Mouse (Mus musculus) T-helper 2 cell (primary cell): ENCODE data around the gene Gpsm1.
"Not testable (repeated sequence)": the region's sequence is repeated elsewhere in the genome, so short reads cannot be mapped to it uniquely, and the experiment has no call there.

Experiments
- in situ Hi-C: fragments of 300-600 bp; cut with MboI, MseI; formaldehyde crosslinking; loops from one replicate; pipeline ENCODE4 v1.15.1; 2025; ENCODE audit warnings: high pct_unique_total_duplicates

The Gpsm1 gene

DNA sequence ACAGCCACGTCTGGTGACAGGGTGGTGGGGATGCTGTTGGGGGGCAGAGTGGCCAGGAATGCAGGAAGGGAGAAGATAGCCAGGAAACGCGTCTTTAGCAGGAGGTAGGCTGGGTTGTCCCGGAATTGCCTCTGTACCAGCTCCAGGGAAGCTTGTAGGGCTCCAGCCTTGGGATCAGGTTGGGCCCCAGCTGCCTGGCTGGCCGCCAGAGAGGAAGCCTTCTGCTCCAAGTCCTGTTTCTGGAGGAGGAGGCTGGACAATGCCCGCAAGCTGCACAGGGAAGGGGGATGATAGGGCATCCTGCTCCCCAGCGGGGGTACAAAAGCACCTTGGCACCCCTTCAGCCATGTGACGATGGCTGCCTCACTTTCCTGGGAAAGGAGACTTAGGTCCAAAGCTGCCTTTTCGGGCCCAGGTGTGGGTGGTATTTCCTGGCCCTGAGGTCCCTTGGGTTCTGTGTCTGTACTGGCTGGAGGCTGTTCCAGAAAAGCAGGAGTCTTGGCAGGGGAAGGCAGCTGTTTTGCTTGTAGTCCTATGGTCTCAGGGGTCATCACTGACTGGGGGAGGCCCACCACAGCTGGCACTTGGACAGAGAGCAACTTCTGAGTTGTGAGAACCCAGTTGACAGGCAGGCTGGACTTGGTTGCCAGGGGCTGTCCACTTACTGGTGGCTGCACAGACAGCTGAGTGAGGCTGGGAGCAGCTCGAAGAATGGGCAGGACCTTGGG, 49.6 kb downstream of the Gpsm1 start:
- in situ Hi-C loops, result no loop called here

DNA sequence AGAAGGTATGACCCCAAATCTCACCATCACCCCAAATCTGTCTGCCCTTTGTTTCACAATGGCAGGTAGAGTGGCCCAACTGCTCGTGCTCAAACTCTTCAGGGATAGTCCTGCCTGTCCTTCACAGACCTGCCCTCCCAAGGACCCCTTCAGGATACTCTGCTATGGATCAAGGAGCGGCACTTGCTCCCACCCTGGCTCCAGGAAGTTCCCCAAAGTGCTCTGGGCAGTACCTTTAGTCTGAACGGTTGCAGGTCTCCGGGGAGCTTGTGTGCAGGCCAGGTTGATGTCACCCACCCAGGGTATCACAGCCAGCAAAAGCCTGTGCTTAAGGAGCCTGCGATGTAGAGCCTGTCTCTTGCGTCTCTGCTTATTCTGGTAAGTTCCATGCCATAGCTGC, 52.6 kb downstream of the Gpsm1 start:
- in situ Hi-C loops, result no loop called here

DNA sequence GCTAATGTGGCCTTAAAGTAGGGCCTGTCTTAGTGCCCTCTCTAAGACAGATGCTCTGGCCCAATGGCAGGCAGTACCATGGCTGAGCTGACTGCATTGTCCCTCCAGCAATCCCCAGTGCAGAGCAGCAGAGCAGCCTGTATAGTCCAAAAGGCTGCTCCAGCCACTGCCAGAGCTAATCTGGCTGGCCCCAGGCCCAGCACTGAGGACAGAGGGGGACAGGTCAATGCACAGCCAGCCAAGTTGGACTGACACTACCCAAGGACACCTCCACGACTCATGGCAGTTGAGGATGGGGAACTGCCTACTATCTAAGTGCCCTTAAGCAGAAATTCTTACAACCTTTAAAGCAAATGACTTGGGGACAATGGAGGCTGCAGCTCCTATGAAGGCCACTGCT, 53.3 kb downstream of the Gpsm1 start:
- in situ Hi-C loops, result no loop called here

DNA sequence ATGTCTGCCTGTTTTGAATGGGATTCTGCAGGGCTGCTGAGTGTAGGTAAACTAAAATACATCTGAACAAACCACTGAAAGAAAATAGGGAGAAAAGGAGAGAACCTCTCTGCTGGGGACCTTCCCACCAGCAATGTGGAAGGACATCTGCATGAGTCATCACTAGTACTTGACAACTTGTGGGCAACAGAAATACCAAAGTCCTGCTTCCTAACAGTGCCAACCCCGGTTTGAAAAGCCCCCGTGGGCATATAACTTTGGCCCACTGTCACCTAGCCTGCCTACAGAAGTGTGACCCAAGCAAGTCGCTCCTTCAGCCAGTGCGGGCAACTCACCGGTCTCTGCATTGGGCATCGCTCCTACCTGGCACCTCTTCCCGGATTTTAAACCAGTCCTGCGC, 57.1 kb downstream of the Gpsm1 start:
- in situ Hi-C loops, result no loop called here

DNA sequence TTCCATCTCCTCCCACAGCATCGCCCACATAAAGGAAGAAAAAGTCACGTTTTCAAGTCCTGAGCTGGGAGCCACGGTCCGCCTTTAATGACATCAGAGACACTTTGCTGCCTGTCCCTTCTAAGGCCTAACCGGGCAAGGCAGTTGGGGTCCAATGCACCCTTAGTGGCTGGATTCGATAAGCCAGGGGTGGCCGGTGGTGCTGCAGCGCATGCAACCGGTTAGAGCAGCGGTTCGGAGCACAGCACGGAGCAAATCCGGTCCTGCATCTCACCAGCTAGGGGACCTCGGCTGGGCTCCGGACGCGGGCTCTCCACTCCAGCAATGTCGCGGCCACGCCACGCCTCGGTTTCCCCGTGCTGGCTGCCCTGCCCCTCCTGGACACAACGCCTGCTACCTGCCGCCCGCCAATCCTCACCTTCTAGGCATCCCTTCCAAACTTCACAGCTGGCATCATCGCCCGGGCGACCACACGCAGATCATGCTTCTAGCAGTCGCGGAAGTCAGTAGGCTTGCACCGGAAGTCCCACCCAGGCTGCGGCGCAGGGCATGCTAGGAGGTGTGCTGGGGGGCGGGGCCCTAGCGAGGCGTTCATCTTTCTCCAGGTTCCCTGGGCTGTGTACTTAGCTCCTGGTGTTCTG, 64.9 kb downstream of the Gpsm1 start, which contains the start of gene Snapc4:
Gene Snapc4 (minus strand): TSS at position 523 of the 641 bp plus-strand sequence.
- in situ Hi-C loops, result no loop called here

DNA sequence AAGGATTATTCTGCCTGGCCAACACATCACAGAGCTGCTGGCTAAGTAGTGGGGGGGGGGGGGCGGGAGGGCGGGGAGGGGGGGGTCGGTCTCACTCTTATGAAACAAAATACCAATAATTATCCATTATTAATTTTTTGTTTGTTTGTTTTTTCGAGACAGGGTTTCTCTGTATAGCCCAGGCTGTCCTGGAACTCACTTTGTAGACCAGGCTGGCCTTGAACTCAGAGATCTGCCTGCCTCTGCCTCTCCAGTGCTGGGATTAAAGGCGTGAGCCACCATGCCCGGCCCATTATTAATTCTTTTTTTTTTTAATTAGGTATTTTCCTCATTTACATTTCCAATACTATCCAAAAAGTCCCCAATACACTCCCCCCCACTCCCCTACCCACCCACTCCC, 65.6 kb downstream of the Gpsm1 start:
- in situ Hi-C loops, result not testable (repeated sequence)

DNA sequence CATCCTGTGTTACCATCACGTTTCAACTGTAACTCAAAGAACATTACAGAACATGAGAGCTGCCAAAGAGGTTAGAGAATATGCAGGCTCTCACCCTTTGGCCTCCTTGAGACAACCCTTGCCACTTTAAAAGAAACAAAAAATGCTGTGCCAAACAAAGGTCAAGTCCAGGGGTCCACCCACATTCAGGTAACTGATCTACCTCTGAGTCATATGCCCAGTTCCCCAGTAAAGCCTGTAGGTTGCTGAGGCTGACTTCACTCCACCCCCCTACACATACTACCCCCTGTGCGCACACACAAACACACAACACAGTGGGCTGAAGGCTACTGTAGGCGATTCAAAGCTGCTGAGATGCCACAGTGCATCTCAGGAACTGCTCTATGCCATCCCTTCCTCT, 72.4 kb downstream of the Gpsm1 start:
- in situ Hi-C loops, result no loop called here

DNA sequence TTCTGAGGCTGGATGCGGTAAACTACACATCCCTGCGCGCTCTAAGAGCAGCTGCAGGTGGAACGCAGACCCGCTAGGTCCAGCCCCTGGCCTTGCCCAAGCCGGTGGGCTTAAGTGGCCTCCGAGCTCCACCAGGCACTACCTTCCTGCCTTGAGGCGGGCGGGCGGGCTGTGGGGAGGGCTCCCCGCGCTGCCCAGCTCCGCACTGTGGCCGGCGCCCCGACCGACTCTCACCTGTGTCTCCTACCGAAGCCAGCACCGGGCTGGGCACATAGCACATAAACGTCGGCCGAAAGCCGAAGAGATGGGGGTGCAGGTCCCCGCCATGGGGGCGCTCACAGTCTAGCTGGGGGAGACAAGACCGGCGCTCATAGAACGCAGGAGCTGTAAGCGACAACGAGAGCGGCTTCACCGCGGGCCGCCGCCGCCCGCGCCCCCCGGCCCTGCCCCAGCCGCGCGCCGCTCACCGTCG, 73.4 kb downstream of the Gpsm1 start:
- in situ Hi-C loops, result no loop called here

DNA sequence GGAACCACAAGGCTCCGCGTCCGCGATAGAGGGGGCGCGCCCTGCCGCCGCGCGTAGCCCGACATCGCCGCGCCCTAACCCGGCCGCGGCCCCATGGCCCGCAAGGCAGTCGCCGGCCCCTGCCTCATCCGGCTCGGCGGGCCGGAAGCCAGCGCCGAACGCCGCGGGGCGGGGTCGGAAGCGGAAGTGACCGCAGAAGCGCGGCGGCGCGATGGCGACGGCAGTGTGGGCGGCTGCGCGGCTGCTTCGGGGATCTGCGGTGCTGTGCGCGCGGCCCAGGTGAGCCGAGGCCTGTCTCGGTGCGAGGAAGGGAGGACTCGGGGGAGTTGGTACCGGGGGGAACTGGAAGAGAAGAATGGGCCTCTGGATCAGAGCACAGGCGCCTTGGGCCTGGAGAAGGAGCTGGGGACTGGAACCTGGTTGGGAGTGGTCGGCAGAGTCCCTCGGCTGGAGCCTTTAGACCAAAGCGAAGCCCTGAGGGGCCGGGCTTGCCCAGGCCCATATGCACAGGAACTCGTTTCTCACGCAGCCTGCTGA, 73.9 kb downstream of the Gpsm1 start, which contains the start of the genes Entr1 and Pmpca:
Gene Entr1 (minus strand): TSS at position 163 of the 537 bp plus-strand sequence.
Gene Pmpca (plus strand): TSS at position 186 of the 537 bp plus-strand sequence.
- in situ Hi-C loops, result no loop called here

DNA sequence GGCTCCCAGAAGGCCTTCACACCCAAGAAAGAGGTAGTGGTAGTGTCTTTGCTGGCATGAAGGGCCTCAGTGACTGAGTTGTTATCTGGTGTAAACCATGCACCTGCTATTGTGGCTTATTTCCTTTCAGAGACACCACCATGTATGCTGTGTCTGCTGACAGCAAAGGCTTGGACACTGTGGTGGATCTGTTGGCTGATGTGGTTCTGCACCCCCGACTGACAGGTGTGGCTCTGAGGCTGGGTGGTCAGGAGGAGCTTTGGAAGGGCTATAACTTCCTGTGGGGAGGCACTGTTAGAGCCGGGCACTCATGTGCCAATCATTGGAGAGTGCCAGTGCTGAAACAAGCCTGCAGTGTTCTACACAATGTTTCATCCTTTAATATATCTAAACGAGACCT, 75.6 kb downstream of the Gpsm1 start:
- in situ Hi-C loops, result no loop called here

DNA sequence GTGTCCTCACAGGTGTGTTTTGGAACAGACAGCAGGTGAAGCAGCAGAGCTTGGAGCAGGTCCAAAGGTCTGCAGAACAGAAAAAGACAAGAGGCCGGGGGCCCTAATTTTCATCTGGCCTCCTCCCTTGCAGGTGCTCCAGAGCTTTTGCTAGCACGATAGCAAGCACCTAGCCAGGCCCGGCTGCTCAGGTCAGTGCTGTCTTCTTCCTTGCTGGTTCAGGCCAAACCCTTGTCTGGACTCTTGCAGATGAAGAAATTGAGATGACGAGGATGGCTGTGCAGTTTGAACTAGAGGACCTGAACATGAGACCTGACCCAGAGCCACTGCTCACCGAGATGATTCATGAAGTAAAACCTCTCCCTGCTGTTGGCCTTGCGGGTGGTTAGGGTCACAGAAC, 76.3 kb downstream of the Gpsm1 start:
- in situ Hi-C loops, result no loop called here
